Mouse (Mus musculus) olfactory bulb, adult 2 months (tissue): ENCODE measurements at regions not wholly inside any gene's neighbourhood (a gene's known extent, or its start where the extent isn't known, plus 50 kb on each side); places are given as distances from the start of the nearest gene placed in this dataset.

ENCODE experiments used
- H3K27ac ChIP-seq: fragments of 200-500 bp; 2 replicates; pipeline ENCODE4 v1.5.1; 2012; ENCODE audit warnings: low read depth, low read length; ENCODE audit not compliant: insufficient read depth
- H3K4me1 ChIP-seq: fragments of 200-500 bp; 2 replicates; pipeline ENCODE4 v1.6.1; 2012; ENCODE audit warnings: low read length; ENCODE audit not compliant: control insufficient read depth, insufficient read depth
- H3K4me3 ChIP-seq: fragments of 200-500 bp; 2 replicates; pipeline ENCODE4 v1.5.1; 2012; ENCODE audit warnings: mild to moderate bottlenecking, low read depth, low read length, moderate library complexity; ENCODE audit not compliant: insufficient read depth
- CTCF ChIP-seq: fragments of 200-500 bp; IDR thresholded peaks from 2 replicates; pipeline ENCODE4 v1.5.1; 2012; ENCODE audit warnings: low read depth, mild to moderate bottlenecking, low read length, moderate library complexity; ENCODE audit not compliant: insufficient read depth
- POLR2A ChIP-seq: fragments of 200-500 bp; IDR thresholded peaks from 2 replicates; pipeline ENCODE4 v1.6.1; 2012; ENCODE audit warnings: mild to moderate bottlenecking, low read depth, low read length, moderate library complexity; ENCODE audit not compliant: insufficient read depth
- WGBS: fragments of 180-500 bp; shearing (Covaris S2); methylation state at CpG from one replicate; pipeline ENCODE4 v1.1.7; 2018; 5-methylcytosine and 5-hydroxymethylcytosine counted together

DNA sequence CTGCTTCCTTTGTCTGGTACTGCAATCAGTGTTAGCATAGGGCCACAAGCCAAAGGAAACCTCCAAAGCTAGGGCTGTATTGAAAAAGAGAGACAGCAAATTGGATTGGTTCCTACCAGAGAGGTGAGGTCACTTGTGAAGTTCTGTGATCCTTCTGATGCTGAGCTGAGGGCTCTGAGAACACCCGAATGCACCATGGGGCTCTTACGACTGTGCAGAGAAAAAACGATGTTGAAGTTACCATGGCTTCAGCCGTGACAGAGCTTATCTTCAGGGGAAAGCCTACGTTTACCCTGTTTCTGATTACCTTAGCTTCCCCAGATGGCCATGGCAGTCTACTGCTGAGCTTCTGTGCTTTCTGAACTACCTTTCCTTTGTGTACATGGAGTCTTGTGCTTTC lies 53.9 kb upstream of the Fmo9 start:
- no peak overlapping the region for H3K27ac ChIP-seq
- H3K4me1 ChIP-seq: no peaks in the 10 kb centered on the region
- TF ChIP-seq POLR2A (no peak), CTCF (no peak)
- 84% methylated on average over 5 of the region's 5 CpGs for WGBS
- H3K4me3 ChIP-seq: no peak overlapping the region

DNA sequence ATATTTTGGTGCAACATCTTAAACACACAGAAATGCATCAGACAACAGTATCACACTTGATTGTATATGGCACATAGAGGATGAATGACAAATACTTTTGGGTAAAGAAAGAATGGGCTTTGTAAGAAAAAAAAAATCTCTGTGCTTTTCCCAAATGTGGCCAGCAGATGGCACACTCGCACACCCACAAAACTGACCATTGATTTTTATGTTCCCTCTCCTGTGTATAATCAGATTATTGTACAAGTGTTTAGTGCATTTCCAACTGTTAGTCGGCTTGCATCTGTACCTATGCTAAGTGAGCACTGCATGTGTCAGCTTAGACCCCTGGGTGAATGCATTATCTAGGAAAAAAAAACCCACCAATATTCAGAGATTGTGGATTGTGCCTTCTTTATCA lies 56.4 kb upstream of the Fmo9 start:
- H3K4me1 ChIP-seq: no peaks in the 10 kb centered on the region
- no peak for TF ChIP-seq CTCF
- no peak for TF ChIP-seq POLR2A
- H3K4me3 ChIP-seq: no peak overlapping the region
- H3K27ac ChIP-seq: no peak overlapping the region
- 0% methylated on average over 2 of the region's 2 CpGs for WGBS

GRCm38 (mm10) chr1:166750236-166750635 lies 68.6 kb upstream of the Fmo9 start:
- Histone ChIP-seq H3K4me1 (no peaks in the 10 kb centered on the region), H3K27ac (no peak overlapping the region), H3K4me3 (no peak overlapping the region)
- TF ChIP-seq POLR2A: no peak
- TF ChIP-seq CTCF: no peak
- 57% methylated on average over 4 of the region's 4 CpGs for WGBS

DNA sequence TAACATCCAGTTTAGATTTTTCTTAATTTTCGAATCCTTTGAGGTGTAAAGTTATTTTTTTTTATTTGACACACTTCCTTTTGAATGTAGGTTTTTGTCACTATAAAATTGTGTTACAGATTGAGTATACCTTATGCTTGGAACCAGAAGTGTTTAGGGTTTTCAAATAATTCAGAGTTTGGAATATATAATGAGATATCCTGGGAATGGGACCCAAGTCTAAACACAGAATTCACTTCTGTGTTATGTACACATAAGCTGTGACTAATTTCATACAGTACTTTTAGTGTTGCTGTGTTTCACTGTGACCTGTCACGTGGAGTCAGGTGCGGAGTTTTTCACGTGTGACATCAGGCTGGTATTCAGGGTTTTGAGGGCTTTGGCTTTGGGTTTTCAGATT lies 69.1 kb upstream of the Fmo9 start:
- WGBS: 87% methylated on average over 4 of the region's 4 CpGs
- no peak for TF ChIP-seq POLR2A
- no peak for TF ChIP-seq CTCF
- H3K4me3 ChIP-seq: no peak overlapping the region

DNA sequence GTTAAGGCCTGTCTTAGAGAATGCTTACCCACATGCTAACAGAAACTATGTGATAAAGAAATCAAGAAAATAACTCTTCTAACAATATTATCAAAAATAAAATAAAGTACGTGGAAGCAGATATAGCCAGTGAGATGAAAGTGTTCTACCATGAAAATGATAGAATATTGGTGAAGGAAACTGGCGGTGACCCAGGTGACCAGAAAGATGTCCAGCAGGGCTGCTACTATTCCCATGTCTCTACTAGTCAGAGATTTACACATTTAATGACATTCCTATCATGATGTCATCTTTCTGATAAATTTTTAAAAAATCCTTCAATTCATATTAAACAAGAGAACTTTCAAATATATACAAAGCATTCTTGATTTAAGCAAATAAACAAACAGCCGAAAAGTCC lies 69.8 kb upstream of the Fmo9 start:
- H3K27ac ChIP-seq: no peak overlapping the region
- TF ChIP-seq POLR2A (no peak), CTCF (no peak)
- 92% methylated on average over 3 of the region's 3 CpGs for WGBS

More for the DNA sequence above, 69.1 kb upstream of the Fmo9 start:
- Histone ChIP-seq H3K4me1 (no peaks in the 10 kb centered on the region), H3K27ac (no peak overlapping the region)

GRCm38 (mm10) chr1:166752990-166753709 lies 71.5 kb upstream of the Fmo9 start:
- no peak for TF ChIP-seq CTCF
- TF ChIP-seq POLR2A: no peak
- no peak overlapping the region for H3K27ac ChIP-seq
- WGBS: 83% methylated on average over 6 of the region's 6 CpGs
- no peak overlapping the region for H3K4me3 ChIP-seq
- no peaks in the 10 kb centered on the region for H3K4me1 ChIP-seq

More for the DNA sequence above, 69.8 kb upstream of the Fmo9 start:
- Histone ChIP-seq H3K4me3 (no peak overlapping the region), H3K4me1 (no peaks in the 10 kb centered on the region)

DNA sequence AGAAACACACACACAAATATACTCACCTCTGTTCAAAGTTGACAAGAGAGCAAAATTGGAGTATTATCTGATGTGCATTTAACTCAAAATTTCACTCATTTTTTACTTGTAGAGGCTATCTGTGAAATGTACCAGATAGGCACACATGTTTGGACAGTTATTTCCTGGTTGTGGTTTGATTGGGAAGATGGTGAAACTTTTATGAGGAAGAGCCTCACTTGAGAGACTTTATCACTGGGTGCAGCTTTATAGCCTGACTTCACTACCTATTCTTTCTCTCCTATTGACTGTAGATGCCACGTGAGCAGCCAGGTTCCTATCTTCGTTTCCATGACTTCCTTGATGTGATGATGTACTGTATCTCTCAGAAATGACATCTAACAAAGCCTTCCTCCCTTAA lies 77.3 kb upstream of the Fmo9 start:
- Histone ChIP-seq H3K27ac (no peak overlapping the region), H3K4me3 (no peak overlapping the region), H3K4me1 (no peaks in the 10 kb centered on the region)
- WGBS: 82% methylated on average over 2 of the region's 2 CpGs
- TF ChIP-seq POLR2A (no peak), CTCF (no peak)

DNA sequence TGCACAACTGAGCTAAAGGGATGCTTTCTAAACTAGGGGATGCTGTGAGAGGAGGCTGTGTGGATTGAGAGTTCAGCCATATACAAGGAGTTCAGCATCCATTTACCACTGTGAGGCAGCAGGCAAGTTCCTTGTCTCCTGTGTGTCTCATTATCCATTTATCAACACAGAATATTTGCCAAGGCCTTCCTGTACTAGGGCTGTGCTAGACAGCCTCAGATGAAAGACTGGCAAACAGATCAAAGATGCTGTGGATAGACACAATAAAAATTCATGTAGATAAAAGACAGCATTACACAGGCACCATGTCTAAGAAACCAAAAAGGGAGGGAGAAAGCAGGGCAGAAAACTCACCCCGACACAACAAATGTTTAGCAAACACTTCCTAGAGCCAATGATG lies 91.5 kb upstream of the Fmo9 start:
- Histone ChIP-seq H3K4me1 (no peaks in the 10 kb centered on the region), H3K4me3 (no peak overlapping the region), H3K27ac (no peak overlapping the region)
- TF ChIP-seq POLR2A (no peak), CTCF (no peak)
- 75% methylated on average over 1 of the region's 1 CpGs for WGBS

DNA sequence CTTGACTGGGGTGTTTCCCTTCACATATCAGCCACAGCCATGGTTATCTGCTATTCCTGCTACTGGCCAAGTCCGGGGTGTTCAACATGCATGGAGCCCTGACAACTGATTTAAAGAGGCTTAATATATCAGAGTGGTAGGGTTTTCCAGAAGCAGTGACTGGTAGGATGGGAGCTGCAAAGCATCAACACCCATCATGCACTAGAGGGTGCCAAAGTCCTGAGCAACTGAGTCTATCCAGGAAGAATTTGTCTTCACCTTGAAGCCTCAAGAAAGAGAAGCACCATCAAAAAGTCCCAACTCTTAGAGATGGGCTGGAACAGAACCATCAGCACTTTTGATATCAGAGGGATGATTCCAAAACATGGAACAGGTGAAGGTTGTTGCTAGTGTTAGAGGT lies 100.5 kb upstream of the Fmo9 start:
- Histone ChIP-seq H3K4me3 (no peak overlapping the region), H3K4me1 (no peaks in the 10 kb centered on the region), H3K27ac (no peak overlapping the region)
- 76% methylated on average over 1 of the region's 1 CpGs for WGBS
- TF ChIP-seq POLR2A (no peak), CTCF (no peak)
